Mouse (Mus musculus) thymus, adult 2 months (tissue): ENCODE measurements at regions not wholly inside any gene's neighbourhood (a gene's known extent, or its start where the extent isn't known, plus 50 kb on each side); places are given as distances from the start of the nearest gene placed in this dataset.

ENCODE experiments used
- DNase-seq: peaks from one replicate; pipeline ENCODE4 v3.0.0; 2021
- H3K27ac ChIP-seq: fragments of 200-500 bp; 2 replicates; pipeline ENCODE4 v1.5.1; 2012; ENCODE audit warnings: low read length, control low read depth; ENCODE audit not compliant: control insufficient read depth, insufficient read depth
- H3K27me3 ChIP-seq: fragments of 200-500 bp; 2 replicates; pipeline ENCODE4 v1.6.1; 2012; ENCODE audit warnings: mild to moderate bottlenecking, low read length, moderate library complexity, mixed read lengths; ENCODE audit not compliant: control insufficient read depth, insufficient read depth
- H3K36me3 ChIP-seq: fragments of 200-500 bp; 2 replicates; pipeline ENCODE4 v1.6.1; 2012; ENCODE audit warnings: mild to moderate bottlenecking, low read length, moderate library complexity; ENCODE audit not compliant: control insufficient read depth, insufficient read depth
- H3K4me1 ChIP-seq: fragments of 200-500 bp; replicated peaks from 2 replicates; pipeline ENCODE4 v1.6.1; 2012; ENCODE audit warnings: low read length; ENCODE audit not compliant: control insufficient read depth, insufficient read depth
- H3K4me3 ChIP-seq: fragments of 200-500 bp; 2 replicates; pipeline ENCODE4 v1.5.1; 2012; ENCODE audit warnings: mild to moderate bottlenecking, low read length, control low read depth, moderate library complexity; ENCODE audit not compliant: control insufficient read depth, insufficient read depth
- CTCF ChIP-seq: fragments of 200-500 bp; IDR thresholded peaks from 2 replicates; pipeline ENCODE4 v1.5.1; 2012; ENCODE audit warnings: mild to moderate bottlenecking, control low read depth, low read length, moderate library complexity, borderline replicate concordance; ENCODE audit not compliant: control insufficient read depth, poor library complexity, insufficient read depth; ENCODE audit errors: extremely low read depth
- POLR2A ChIP-seq: fragments of 200-500 bp; IDR thresholded peaks from 2 replicates; pipeline ENCODE4 v1.6.1; 2012; ENCODE audit warnings: mild to moderate bottlenecking, low read length, control low read depth, moderate library complexity; ENCODE audit not compliant: control insufficient read depth, poor library complexity, insufficient read depth; ENCODE audit errors: extremely low read depth
- WGBS: fragments of 180-500 bp; shearing (Covaris S2); methylation state at CpG from one replicate; pipeline ENCODE4 v1.1.7; 2018; 5-methylcytosine and 5-hydroxymethylcytosine counted together

GRCm38 (mm10) chr13:92990316-92991206, 146.0 kb downstream of the Mtx3 start:
- no peak for TF ChIP-seq CTCF
- no peak for TF ChIP-seq POLR2A
- Histone ChIP-seq H3K4me1 (no peaks in the 10 kb centered on the region), H3K27me3 (no peaks in the 10 kb centered on the region), H3K27ac (no peak overlapping the region), H3K36me3 (no peaks in the 10 kb centered on the region), H3K4me3 (no peak overlapping the region)
- no peak for DNase-seq
- WGBS = 90% methylated on average over 14 of the region's 14 CpGs
